Mouse (Mus musculus) kidney, postnatal 0 days (tissue): ENCODE results near the gene Gpr84. TPM values are rescaled to one million over a fixed set of nuclear protein-coding genes. Genes with fewer than 3 reads are reported as not detected.

Source experiments
- ATAC-seq: fragments of 200-750 bp; cut with Nextera tagmentation; replicated peaks from 2 replicates; pipeline ENCODE4 v1.8.0; 2017; ENCODE audit warnings: low read depth, moderate number of reproducible peaks, moderate TSS enrichment, moderate library complexity; ENCODE audit not compliant: low FRiP score
- DNase-seq: peaks from one replicate; pipeline ENCODE4 v3.0.0-alpha.2; 2016; ENCODE audit warnings: low spot score
- H3K27ac ChIP-seq: fragments of 300-500 bp; sonication (generic); 2 replicates; pipeline ENCODE4 v1.5.1; 2014; ENCODE audit warnings: mild to moderate bottlenecking
- H3K27me3 ChIP-seq: fragments of 300-500 bp; sonication (generic); 2 replicates; pipeline ENCODE4 v1.6.1; 2014; ENCODE audit warnings: low read length, mixed read lengths; ENCODE audit not compliant: insufficient read depth
- H3K36me3 ChIP-seq: fragments of 300-500 bp; sonication (generic); 2 replicates; pipeline ENCODE4 v1.6.1; 2014; ENCODE audit warnings: low read length, mixed read lengths; ENCODE audit not compliant: insufficient read depth
- H3K4me1 ChIP-seq: fragments of 300-500 bp; sonication (generic); replicated peaks from 2 replicates; pipeline ENCODE4 v1.6.1; 2014; ENCODE audit warnings: antibody characterized with exemption, low read length, mixed read lengths; ENCODE audit not compliant: insufficient read depth
- H3K4me2 ChIP-seq: fragments of 300-500 bp; sonication (generic); 2 replicates; pipeline ENCODE4 v1.6.1; 2014; ENCODE audit warnings: mild to moderate bottlenecking, low read length, moderate library complexity, mixed read lengths
- H3K4me3 ChIP-seq: fragments of 300-500 bp; sonication (generic); replicated peaks from 2 replicates; pipeline ENCODE4 v1.5.1; 2014; ENCODE audit warnings: low read depth, low read length
- H3K9ac ChIP-seq: fragments of 300-500 bp; sonication (generic); 2 replicates; pipeline ENCODE4 v1.6.1; 2014; ENCODE audit warnings: low read depth, low read length
- H3K9me3 ChIP-seq: fragments of 300-500 bp; sonication (generic); replicated peaks from 2 replicates; pipeline ENCODE4 v1.6.1; 2016; ENCODE audit warnings: low read length, inconsistent platforms, mixed read lengths
- CTCF ChIP-seq: IDR thresholded peaks from 2 replicates; pipeline ENCODE4 v1.5.1; 2016; ENCODE audit warnings: antibody characterized with exemption, low read depth, mild to moderate bottlenecking, moderate library complexity
- WGBS: fragments of 180-500 bp; shearing (Covaris S2); extraction: QIAGEN DNeasy Blood & Tissue Kit; methylation state at CpG from one replicate; pipeline ENCODE4 v1.1.7; 2014; 5-methylcytosine and 5-hydroxymethylcytosine counted together
- polyA plus RNA-seq: library from polyadenylated mRNA; unstranded; fragments of >200 nt; fragmentation: Nextera tagmentation; extraction: Ambion mirVana; gene quantifications from 2 replicates; pipeline ENCODE4 v1.2.1, GENCODE M21; 2015

Gene Gpr84
- polyA plus RNA-seq, 1 experiment from 2014 or later: 0.47 TPM

DNA sequence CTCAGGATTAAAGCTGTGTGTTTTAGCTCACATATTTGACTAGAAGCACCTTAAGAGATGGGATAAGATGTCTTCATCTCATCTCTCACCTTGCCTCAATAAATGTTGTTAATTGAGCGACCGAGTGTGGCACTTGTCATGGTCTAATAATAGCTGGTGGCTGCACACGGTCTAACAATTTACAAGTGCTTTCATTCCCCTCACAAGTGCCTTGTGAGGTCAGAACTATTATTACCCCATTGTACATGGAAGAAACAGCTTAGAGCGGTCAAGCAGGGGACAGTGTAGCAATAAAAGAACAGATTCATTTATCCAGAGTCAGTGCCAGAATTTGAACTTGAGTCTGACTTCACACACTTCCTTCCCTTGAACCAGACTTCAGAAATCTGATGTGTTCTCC, 45.0 kb upstream of the Gpr84 start:
- Histone ChIP-seq H3K4me1 (no peaks in the 10 kb centered on the region), H3K36me3 (peaks cover 40% of the 10 kb centered on the region)
- no peak for DNase-seq

DNA sequence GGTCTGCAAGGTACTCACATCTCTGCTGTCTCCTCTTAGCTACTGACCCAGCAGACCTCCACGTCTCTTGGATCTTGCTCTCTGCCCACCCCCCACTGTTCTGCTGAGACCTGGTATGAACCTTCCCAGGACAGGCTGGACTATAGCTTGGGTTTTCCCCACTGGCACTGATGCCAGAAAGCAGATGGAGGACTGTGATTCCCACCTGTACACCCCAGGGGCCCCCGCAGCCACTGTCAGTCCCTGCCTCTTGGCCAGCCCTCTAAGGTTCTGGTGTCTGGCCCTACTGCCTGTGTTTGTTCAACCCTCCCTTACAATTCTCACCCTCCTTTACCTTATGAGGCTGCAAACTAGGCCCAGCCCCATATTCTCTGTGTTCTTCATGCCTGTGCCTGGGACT, 44.3 kb upstream of the Gpr84 start:
- Histone ChIP-seq H3K9ac (no peak overlapping the region), H3K4me1 (no peaks in the 10 kb centered on the region), H3K27ac (no peak overlapping the region), H3K4me2 (no peak overlapping the region), H3K27me3 (no peaks in the 10 kb centered on the region), H3K9me3 (no peaks in the 10 kb centered on the region), H3K36me3 (peaks cover 47% of the 10 kb centered on the region), H3K4me3 (no peak overlapping the region)
- WGBS: 85% methylated on average over 2 of the region's 2 CpGs
- no peak for TF ChIP-seq CTCF
- DNase-seq (no peak), ATAC-seq (no peak)

More for the DNA sequence above, 45.0 kb upstream of the Gpr84 start:
- 63% methylated on average over 4 of the region's 4 CpGs for WGBS
- Histone ChIP-seq H3K9ac (no peak overlapping the region), H3K27me3 (no peaks in the 10 kb centered on the region), H3K4me2 (no peak overlapping the region), H3K9me3 (no peaks in the 10 kb centered on the region), H3K4me3 (no peak overlapping the region), H3K27ac (no peak overlapping the region)
- no peak for ATAC-seq
- TF ChIP-seq CTCF: no peak

DNA sequence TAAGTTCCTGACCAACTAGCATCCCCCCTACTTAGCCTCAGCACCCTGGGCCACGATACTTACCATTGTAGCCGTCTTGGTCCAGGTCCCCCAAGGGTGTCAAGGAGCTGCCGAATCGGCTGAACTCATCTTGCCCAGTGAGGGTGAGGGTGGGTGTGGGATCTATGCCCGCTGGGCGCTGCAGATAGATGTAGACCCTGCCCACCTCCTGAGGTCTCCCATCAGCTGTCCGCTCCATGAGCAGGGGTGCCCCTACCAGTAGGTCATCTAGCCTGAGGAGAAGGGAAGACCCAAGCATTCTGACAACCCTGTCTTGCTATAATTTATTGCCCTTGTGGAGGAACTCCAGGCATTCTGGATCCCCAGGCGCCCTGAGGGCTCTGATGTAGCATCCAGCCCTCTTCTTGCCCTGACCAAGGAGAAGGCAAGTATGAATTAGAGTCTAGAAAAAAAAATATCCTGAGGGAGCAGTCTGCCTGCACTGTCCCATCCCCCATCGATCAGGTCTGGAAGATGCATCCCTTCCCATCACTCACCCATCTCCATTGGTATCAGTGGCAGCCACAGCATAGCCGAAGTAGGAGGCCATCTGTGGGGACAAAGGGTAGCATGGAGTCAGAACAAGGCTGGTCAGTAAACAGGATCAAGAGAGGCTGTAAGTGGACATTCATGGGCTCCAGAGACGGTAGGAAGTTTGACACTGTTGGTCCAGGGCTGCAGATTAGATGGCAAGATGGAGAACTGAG, 43.3 kb upstream of the Gpr84 start:
- DNase-seq: no peak
- Histone ChIP-seq H3K4me3 (no peak overlapping the region), H3K4me1 (no peaks in the 10 kb centered on the region), H3K9me3 (no peaks in the 10 kb centered on the region), H3K27ac (no peak overlapping the region), H3K36me3 (peaks cover 55% of the 10 kb centered on the region), H3K27me3 (no peaks in the 10 kb centered on the region), H3K9ac (no peak overlapping the region), H3K4me2 (no peak overlapping the region)
- TF ChIP-seq CTCF: no peak
- ATAC-seq: no peak
- WGBS: 87% methylated on average over 11 of the region's 11 CpGs

DNA sequence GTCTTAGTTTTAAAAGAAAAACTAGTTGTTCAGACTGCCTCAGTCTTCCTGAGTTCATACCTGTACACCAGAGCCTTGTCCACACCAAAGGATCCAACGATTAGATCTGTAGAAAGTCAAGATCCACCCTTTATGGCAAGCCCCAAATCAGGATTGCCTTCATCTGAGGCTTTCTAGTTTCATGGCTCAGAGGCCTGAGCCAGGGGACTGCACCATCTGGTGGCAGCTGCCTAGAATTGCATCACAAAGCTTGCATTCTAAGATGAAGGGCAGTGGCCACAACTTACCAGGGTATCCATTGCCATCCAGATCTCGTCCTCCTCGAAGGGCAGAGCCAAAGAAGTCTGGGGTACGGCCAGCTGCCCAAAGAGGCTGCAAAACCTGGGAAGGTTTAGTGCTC, 42.4 kb upstream of the Gpr84 start:
- Histone ChIP-seq H3K9ac (no peak overlapping the region), H3K4me1 (no peaks in the 10 kb centered on the region), H3K4me2 (no peak overlapping the region), H3K27me3 (no peaks in the 10 kb centered on the region), H3K36me3 (peaks cover 62% of the 10 kb centered on the region), H3K27ac (no peak overlapping the region), H3K9me3 (no peaks in the 10 kb centered on the region), H3K4me3 (no peak overlapping the region)
- DNase-seq: peak; percentile 77
- 34% methylated on average over 4 of the region's 4 CpGs for WGBS
- no peak for ATAC-seq
- TF ChIP-seq CTCF: peak; percentile 87

DNA sequence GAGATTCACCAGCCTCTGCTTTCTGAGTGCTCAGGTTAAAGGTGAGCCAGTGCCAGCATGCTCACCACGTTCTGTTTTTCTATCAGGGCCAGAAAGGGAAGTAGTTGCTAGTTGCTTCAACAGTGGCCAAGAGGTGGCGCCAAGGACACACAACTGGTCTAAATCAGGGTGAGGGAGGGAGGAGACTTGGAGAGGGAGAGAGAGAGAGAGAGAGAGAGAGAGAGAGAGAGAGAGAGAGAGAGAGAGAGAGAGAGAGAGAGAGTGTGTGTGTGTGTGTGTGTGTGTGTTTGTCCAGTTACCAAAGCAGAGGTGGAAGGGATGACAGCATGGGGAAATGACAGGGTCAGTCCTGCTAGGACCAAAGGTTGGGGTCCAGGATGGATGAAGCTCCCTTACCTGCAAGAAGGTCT, 36.9 kb upstream of the Gpr84 start:
- 4% methylated on average over 2 of the region's 2 CpGs for WGBS
- TF ChIP-seq CTCF: peak; percentile 84
- Histone ChIP-seq H3K9me3 (no peaks in the 10 kb centered on the region), H3K36me3 (peaks cover 55% of the 10 kb centered on the region), H3K4me3 (no peak overlapping the region), H3K4me1 (no peaks in the 10 kb centered on the region), H3K27ac (no peak overlapping the region), H3K4me2 (no peak overlapping the region), H3K9ac (no peak overlapping the region), H3K27me3 (no peaks in the 10 kb centered on the region)
- DNase-seq: peak; percentile 89
- ATAC-seq: 0 out of 2 replicates have a peak, but pooled peaks have one; percentile 13

DNA sequence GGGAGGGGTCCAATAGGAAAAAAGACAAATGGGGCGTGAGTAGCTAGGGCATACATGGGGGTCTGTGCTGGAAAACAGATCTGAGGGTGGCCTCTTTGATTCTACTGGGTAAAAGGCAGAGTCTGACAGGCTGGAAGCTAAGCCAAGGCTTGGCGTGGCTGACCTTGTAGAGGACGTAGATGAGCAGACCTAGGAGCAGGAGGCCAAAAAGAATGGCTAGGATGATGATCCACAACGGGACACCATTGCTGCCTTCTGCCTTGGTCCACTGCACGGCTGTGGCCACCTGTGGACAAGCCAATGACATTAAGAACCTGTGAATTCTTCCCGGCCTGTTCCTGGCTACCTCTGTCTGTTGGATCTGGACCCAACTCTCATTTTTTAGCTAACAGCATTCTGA, 35.4 kb upstream of the Gpr84 start:
- no peak for DNase-seq
- Histone ChIP-seq H3K27me3 (0 out of 2 replicates have a peak, but pooled peaks cover 6% of the 10 kb centered on the region), H3K4me2 (no peak overlapping the region), H3K4me3 (no peak overlapping the region), H3K9ac (no peak overlapping the region), H3K27ac (no peak overlapping the region), H3K9me3 (no peaks in the 10 kb centered on the region), H3K4me1 (no peaks in the 10 kb centered on the region), H3K36me3 (peaks cover 45% of the 10 kb centered on the region)
- WGBS: 82% methylated on average over 6 of the region's 6 CpGs
- TF ChIP-seq CTCF: no peak
- ATAC-seq: no peak
